Mouse (Mus musculus) stomach, embryonic 14.5 days (tissue): ENCODE measurements around the gene Sirt7. TPM values are rescaled to one million over a fixed set of nuclear protein-coding genes. Genes with fewer than 3 reads are reported as not detected.
A peak's percentile ranks its signal among the peaks of the same experiment; 100 is the strongest.
"Not testable (repeated sequence)": the region's sequence is repeated elsewhere in the genome, so short reads cannot be mapped to it uniquely, and the experiment has no call there.

Experiments used
- ATAC-seq: fragments of 200-750 bp; cut with Nextera tagmentation; 2 replicates; pipeline ENCODE4 v1.8.0; 2017; ENCODE audit warnings: low read depth, moderate TSS enrichment; ENCODE audit not compliant: insufficient number of reproducible peaks, insufficient read depth, low FRiP score
- H3K27ac ChIP-seq: fragments of 300-500 bp; sonication (generic); 2 replicates; pipeline ENCODE4 v1.5.1; 2014; ENCODE audit warnings: mild to moderate bottlenecking, low read length, moderate library complexity, mixed read lengths
- H3K27me3 ChIP-seq: fragments of 300-500 bp; sonication (generic); 2 replicates; pipeline ENCODE4 v1.6.1; 2014; ENCODE audit warnings: low read length, control low read depth, mixed read lengths; ENCODE audit not compliant: control insufficient read depth, insufficient read depth
- H3K36me3 ChIP-seq: fragments of 300-500 bp; sonication (generic); 2 replicates; pipeline ENCODE4 v1.6.1; 2014; ENCODE audit warnings: mild to moderate bottlenecking, control low read depth, low read length, moderate library complexity, mixed read lengths; ENCODE audit not compliant: control insufficient read depth, insufficient read depth
- H3K4me1 ChIP-seq: fragments of 300-500 bp; sonication (generic); 2 replicates; pipeline ENCODE4 v1.6.1; 2014; ENCODE audit warnings: low read length, control low read depth, mixed read lengths; ENCODE audit not compliant: control insufficient read depth, insufficient read depth
- H3K4me2 ChIP-seq: fragments of 300-500 bp; sonication (generic); replicated peaks from 2 replicates; pipeline ENCODE4 v1.6.1; 2014; ENCODE audit warnings: low read depth, low read length, control low read depth
- H3K4me3 ChIP-seq: fragments of 300-500 bp; sonication (generic); 2 replicates; pipeline ENCODE4 v1.5.1; 2014; ENCODE audit warnings: low read depth, low read length, control low read depth
- H3K9ac ChIP-seq: fragments of 300-500 bp; sonication (generic); replicated peaks from 2 replicates; pipeline ENCODE4 v1.6.1; 2014; ENCODE audit warnings: low read depth, mild to moderate bottlenecking, control low read depth, low read length, moderate library complexity, mixed read lengths
- H3K9me3 ChIP-seq: fragments of 300-500 bp; sonication (generic); 2 replicates; pipeline ENCODE4 v1.6.1; 2016; ENCODE audit warnings: low read depth, low read length, control low read depth; ENCODE audit not compliant: control insufficient read depth
- WGBS: fragments of 180-500 bp; shearing (Covaris S2); extraction: QIAGEN DNeasy Blood & Tissue Kit; methylation state at CpG from one replicate; pipeline ENCODE4 v1.1.7; 2014; 5-methylcytosine and 5-hydroxymethylcytosine counted together
- polyA plus RNA-seq: library from polyadenylated mRNA; unstranded; fragments of >200 nt; fragmentation: Nextera tagmentation; extraction: Ambion mirVana; gene quantifications from 2 replicates; pipeline ENCODE4 v1.2.1, GENCODE M21; 2014

The Sirt7 gene
- polyA plus RNA-seq, 1 experiment from 2014 or later, result 36.1 TPM

DNA sequence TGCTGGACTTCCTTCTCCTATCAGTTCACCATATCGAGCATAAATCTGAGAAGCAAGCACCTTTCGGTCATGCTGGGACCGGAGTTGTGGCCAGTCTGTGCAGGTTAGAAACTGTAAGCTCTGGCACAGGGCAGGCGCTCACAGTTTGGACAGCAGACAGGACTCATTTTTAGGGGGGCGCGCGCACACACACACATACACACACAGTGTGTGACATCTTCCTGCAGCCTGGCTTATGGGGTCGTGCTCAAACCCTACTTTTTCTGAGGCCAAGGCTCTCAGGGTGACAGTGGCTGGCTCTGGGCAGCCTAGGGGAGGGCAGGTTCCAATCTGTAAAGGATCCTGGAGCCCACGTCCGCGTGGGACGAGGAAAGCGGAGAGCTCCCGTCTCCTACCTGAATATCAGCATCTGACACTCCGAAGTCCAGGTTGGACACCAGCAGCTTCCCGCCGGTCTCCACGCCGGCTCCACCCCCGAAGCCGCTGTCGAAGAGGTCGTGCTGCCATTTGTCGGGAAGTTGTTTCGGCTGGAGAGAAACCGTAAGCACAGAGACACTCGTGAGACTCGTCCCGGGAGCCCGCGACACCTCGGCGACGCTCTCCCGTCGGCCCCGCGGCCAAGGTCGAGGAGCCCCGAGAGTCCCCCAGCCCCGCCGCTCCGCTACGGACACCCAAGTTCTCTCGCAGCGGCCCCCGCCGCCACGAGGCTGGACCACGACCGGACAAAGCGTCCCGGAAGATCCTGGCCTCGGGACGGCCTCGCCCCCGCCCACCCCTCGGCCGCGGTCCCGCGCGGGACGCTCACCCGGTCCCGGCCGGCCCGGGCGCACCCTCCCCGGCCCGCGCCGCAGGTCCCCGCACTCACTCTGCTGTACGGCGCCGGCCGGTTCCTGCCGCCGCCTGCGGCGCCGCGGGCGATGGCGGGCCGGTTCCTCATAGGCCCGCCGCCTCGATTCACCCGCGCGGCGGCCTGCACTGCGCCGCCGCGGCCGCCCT is 27.5 kb downstream of the Sirt7 start:
- peak overlapping the region; percentile 99 for H3K4me3 ChIP-seq
- peak; percentile 46 for ATAC-seq
- H3K9ac ChIP-seq, result peak overlapping the region; percentile 100
- no peaks in the 10 kb centered on the region for H3K9me3 ChIP-seq
- H3K27me3 ChIP-seq, result no peaks in the 10 kb centered on the region
- H3K27ac ChIP-seq, result peak overlapping the region; percentile 80
- peak overlapping the region; percentile 98 for H3K4me2 ChIP-seq
- H3K36me3 ChIP-seq, result peaks cover 51% of the 10 kb centered on the region
- 3% methylated on average over 92 of the region's 99 CpGs for WGBS
- H3K4me1 ChIP-seq, result peaks cover 18% of the 10 kb centered on the region; the same call in 1 of the 2 replicates

DNA sequence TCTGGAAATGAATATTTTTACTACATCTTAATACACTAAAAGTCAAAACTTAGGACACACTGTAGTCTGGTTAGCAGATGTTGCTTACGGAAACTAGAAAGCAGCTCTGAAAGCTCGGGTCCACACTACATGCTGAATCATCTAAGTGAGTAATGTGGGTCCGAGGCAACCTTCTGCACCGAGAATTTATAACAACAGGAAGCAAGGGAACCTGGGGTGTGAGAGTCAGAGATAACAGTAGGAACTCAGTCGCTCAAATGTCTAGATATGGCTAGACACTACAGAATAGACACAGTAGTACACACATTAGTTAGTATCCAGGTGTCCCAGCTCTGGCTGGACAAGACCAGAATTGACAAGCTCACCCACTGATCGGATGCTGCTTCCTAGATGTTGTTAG is 36.5 kb downstream of the Sirt7 start:
- Histone ChIP-seq H3K4me3 (no peak overlapping the region), H3K4me1 (no peaks in the 10 kb centered on the region), H3K36me3 (peaks cover 82% of the 10 kb centered on the region), H3K27me3 (no peaks in the 10 kb centered on the region), H3K9ac (no peak overlapping the region), H3K9me3 (0 out of 2 replicates have a peak, but pooled peaks cover 3% of the 10 kb centered on the region), H3K27ac (no peak overlapping the region), H3K4me2 (no peak overlapping the region)
- ATAC-seq, result no peak
- WGBS, result 95% methylated on average over 6 of the region's 6 CpGs

- Histone ChIP-seq H3K36me3 (peaks cover 50% of the 10 kb centered on the region), H3K27ac (no peak overlapping the region), H3K9me3 (0 out of 2 replicates have a peak, but pooled peaks cover 3% of the 10 kb centered on the region), H3K9ac (no peak overlapping the region), H3K4me1 (peaks cover 16% of the 10 kb centered on the region), H3K4me2 (no peak overlapping the region), H3K27me3 (no peaks in the 10 kb centered on the region), H3K4me3 (no peak overlapping the region)
- ATAC-seq, result no peak
- WGBS, result 88% methylated on average over 1 of the region's 1 CpGs
These were observed 41.1 kb downstream of the Sirt7 start for GRCm38 (mm10) chr11:120583937-120584336.

GRCm38 (mm10) chr11:120582982-120583293 is 42.1 kb downstream of the Sirt7 start:
- not testable (repeated sequence) for H3K4me2 ChIP-seq, H3K27ac ChIP-seq, ATAC-seq, H3K9ac ChIP-seq, H3K9me3 ChIP-seq, H3K4me3 ChIP-seq, H3K27me3 ChIP-seq
- H3K4me1 ChIP-seq, result peaks cover 18% of the 10 kb centered on the region
- H3K36me3 ChIP-seq, result peaks cover 54% of the 10 kb centered on the region
- WGBS, result 89% methylated on average over 2 of the region's 2 CpGs

DNA sequence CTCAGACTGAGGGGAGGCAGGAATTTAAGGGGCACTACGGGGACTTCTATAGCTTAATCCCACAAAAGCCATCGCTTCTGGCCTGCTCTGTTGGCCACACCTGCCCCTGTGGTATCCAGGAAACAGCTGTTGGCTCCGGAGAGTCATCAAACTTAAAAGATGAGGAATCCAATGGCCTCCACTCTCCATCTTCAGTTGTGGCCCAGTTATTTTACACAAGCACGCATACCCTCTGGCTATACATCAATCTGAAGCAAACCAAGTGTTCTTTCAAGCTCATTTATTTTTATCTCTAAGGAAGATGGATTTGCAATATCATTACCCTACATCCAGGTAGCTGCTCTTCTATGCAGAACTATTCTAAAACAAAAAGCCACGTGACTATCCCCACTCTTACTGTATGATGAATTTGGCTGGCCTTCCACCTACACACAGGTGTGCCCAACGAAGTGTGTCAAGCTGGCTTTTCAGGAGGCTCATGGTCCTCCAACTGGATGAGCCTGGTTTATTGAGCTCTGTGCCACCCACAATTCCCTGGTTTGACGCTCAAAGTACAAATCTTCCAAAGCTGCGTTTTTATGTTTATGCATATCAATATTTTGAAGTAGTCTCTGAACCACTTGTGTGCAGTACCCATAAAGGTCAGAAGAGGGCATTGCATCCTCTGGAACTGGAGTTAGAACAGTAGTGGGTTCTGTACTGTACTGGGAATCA is 42.6 kb downstream of the Sirt7 start:
- Histone ChIP-seq H3K4me3 (peak overlapping the region; percentile 91), H3K9me3 (0 out of 2 replicates have a peak, but pooled peaks cover 3% of the 10 kb centered on the region), H3K36me3 (peaks cover 54% of the 10 kb centered on the region), H3K27ac (peak overlapping the region; percentile 94), H3K4me2 (peak overlapping the region; percentile 95), H3K4me1 (peaks cover 18% of the 10 kb centered on the region), H3K9ac (peak overlapping the region; percentile 96), H3K27me3 (no peaks in the 10 kb centered on the region)
- no peak for ATAC-seq
- WGBS, result 62% methylated on average over 8 of the region's 8 CpGs

GRCm38 (mm10) chr11:120581490-120582267 is 43.4 kb downstream of the Sirt7 start, which contains the start of gene Arhgdia:
Gene Arhgdia (minus strand): TSS chr11:120581624.
- no peaks in the 10 kb centered on the region for H3K27me3 ChIP-seq
- H3K27ac ChIP-seq, result peak within 1 kb of the TSS; percentile 94
- peaks cover 47% of the 10 kb centered on the region for H3K36me3 ChIP-seq
- H3K4me3 ChIP-seq, result peak within 1 kb of the TSS; percentile 91
- ATAC-seq, result peak; percentile 56; the same call in 1 of the 2 replicates
- 0 out of 2 replicates have a peak, but pooled peaks cover 3% of the 10 kb centered on the region for H3K9me3 ChIP-seq
- peak within 1 kb of the TSS; percentile 96 for H3K9ac ChIP-seq
- H3K4me2 ChIP-seq, result peak within 1 kb of the TSS; percentile 95
- WGBS, result 6% methylated on average over 70 of the region's 75 CpGs
- H3K4me1 ChIP-seq, result peaks cover 18% of the 10 kb centered on the region

DNA sequence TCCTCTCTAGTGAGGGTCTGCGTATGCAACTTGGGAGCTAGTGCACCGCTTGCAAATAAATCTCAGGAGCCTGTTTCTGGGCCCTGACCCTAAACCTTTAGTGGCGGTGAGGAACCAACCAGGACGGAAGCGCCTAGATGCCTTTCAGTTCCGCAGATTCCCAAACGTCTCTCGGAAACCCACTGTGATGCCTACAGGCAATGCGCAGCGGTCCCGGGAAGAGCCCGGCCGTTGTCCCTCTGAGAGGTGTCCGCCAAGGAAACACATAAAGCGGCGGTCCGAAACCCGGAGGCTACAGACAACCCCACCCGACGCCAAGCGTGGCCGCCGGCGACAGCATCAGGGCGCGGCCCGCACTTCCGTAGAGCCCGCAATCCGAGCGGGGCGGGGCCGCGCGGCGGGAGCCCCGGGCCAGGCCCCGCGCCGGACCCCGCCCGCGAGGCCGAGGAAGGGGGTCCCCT is 44.1 kb downstream of the Sirt7 start:
- Histone ChIP-seq H3K36me3 (peaks cover 40% of the 10 kb centered on the region), H3K4me1 (peaks cover 18% of the 10 kb centered on the region), H3K27me3 (no peaks in the 10 kb centered on the region), H3K4me3 (peak overlapping the region; percentile 91), H3K9me3 (0 out of 2 replicates have a peak, but pooled peaks cover 3% of the 10 kb centered on the region), H3K27ac (peak overlapping the region; percentile 94), H3K9ac (peak overlapping the region; percentile 96), H3K4me2 (peak overlapping the region; percentile 95)
- 0% methylated on average over 41 of the region's 44 CpGs for WGBS
- peak; percentile 50; the same call in 1 of the 2 replicates for ATAC-seq
